Mouse (Mus musculus): ENCODE measurements around the gene Myl9.

DNA sequence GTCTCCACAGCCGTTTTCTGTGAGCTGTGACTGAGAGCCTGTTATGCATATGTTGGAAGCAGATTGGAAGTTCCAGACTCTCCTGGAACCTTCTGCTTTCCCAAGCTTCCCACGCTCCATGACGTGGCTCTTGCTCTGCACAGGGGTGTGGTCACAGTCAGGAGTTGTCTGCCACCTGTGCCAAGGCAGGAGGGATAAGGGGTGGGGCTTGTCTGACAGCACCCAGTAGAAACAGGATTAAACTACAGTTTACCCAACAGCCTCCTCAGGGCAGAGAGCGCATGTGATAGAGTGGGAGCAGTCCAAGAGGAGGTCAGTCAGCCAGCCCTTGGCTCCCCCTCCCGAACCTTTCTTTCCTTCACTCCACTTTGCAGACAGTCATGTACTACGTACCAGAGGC, 43.1 kb upstream of the Myl9 start:
- TF ChIP-seq MYOD1 (IDR thresholded peaks at IDR 0.05; ENCODE audit: control insufficient read depth in 1 of 3, insufficient read length in 2 of 3, low read depth in 2 of 3) (peak in 1 of 3 experiments; percentile 47), MAX (IDR thresholded peaks at IDR 0.05; ENCODE audit: low read depth) (no peak), POLR2A (IDR thresholded peaks at IDR 0.05; ENCODE audit: insufficient read length, low read depth) (no peak), USF1 (IDR thresholded peaks at IDR 0.05; ENCODE audit: low read depth) (no peak), POLR2AphosphoS2 (IDR thresholded peaks at IDR 0.05; ENCODE audit: insufficient read length, low read depth) (no peak)
